Mouse (Mus musculus) ZHBTc4 (cell line): ENCODE results near the gene Raver2.
"Not testable (repeated sequence)": the region's sequence is repeated elsewhere in the genome, so short reads cannot be mapped to it uniquely, and the experiment has no call there.

Source experiments
- DNase-seq: peaks from one replicate; pipeline ENCODE4 v3.0.0-alpha.2; 2011; ENCODE audit warnings: low read depth, low spot score

Gene Raver2

GRCm38 (mm10) chr4:101068786-101069153 is at the start of gene Raver2:
Gene Raver2 (plus strand): TSS chr4:101068983.
- peak; percentile 82 for DNase-seq

DNA sequence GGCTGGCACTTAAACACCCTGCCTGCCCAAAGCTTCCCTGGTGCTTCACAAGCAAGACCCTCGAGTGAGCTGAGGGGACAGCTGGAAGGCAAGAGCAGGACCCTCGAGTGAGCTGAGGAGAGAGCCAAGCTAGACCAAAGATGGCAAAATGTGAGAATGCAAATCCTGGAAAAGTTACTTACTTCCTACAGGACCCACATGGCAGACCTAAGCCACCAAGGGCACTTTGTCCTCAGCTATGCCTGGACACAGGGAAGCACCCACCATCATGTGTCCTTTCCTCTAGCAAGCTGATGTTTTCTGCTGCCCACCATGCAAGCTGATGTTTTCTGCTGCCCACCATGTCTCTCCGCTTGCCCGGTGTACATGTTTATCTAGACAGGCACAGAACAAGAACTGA is 48.2 kb upstream of the Raver2 start, which contains the start of gene Gm10577:
Gene Gm10577 (minus strand): TSS at position 101 of the 400 bp plus-strand sequence.
- no peak for DNase-seq

GRCm38 (mm10) chr4:101026566-101026965 is 42.2 kb upstream of the Raver2 start:
- no peak for DNase-seq

GRCm38 (mm10) chr4:101026995-101027394 is 41.8 kb upstream of the Raver2 start:
- DNase-seq: no peak

- no peak for DNase-seq
Observed at GRCm38 (mm10) chr4:101027852-101028411, 40.9 kb upstream of the Raver2 start.

- no peak for DNase-seq
Observed at GRCm38 (mm10) chr4:101033047-101033446, 35.7 kb upstream of the Raver2 start.

DNA sequence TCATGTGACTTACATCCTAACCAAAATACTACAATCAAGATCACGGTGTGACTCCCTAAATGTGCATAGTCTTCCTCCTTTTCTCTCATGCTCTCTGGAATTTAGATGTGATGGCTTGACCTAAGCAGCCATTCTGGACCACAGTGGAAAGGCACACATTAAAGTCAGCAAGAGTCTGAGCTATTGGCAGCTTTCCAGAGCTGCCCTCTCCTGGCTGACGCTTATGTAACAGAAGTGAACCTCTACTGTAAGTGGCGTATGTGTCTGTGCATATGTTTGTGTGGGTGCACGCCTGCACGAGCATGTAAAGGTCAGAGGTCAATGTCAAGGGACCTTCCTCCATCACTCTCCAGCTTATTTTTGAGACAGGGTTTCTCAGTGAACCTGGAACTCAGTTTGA is 33.7 kb upstream of the Raver2 start:
- DNase-seq: no peak

DNA sequence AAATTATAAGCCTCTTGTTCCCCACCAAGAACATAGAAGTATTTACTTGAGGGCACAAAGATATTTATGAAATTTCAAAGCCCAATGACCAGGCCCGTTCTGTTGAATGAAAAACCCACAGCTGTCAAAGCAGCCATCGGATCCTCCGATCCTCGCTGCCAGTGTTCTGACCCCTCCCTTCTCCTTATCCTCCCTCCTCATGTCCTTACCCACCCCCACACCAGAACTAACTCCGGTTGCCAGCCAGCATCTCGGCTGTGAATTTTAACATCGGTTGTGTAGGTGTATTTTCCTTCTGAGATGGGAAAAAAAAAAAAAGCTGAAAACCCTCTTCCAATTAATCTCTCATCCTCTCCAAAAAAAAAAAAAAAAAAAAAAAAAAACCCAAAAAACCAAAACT is 31.6 kb upstream of the Raver2 start:
- no peak for DNase-seq

- DNase-seq: no peak
Observed at GRCm38 (mm10) chr4:101043691-101044090, 25.1 kb upstream of the Raver2 start.

DNA sequence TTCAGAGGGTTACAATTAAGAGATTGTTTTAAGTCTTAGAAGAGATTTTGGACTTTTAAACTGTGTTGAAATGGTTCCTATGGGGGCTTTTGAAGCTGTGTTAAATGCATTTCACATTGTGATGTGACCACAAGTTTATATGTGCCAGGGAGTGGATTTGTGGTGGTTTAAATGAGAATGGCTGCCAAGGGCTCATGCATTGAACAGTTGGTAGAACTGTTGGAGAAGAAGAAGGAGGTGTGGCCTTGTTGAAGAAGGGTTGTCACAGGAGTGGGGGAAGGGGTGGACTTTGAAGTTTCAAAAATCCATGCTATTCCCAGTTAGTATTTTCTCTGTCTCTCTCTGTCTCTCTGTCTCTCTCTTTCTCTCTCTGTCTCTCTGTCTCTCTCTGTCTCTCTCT is 24.6 kb upstream of the Raver2 start:
- DNase-seq: no peak

DNA sequence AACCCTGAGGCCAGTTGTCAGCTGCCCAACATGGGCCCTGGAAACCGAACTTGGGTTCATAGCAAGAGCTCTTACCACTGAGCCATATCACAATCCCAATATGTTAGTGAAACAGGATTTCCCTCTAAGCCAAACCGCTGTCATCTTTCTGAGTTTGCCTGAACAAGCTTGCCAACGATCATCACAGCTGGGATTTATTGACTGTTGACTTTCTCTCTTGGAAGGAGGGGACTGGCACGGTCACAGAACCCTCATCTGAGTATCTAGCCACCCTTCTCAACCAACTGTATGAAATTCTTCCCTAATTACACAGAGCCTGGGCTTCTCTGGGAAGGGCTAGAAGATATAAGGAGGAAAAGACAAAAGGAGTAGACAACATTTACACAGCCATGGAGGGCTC is 22.2 kb upstream of the Raver2 start:
- DNase-seq: no peak

DNA sequence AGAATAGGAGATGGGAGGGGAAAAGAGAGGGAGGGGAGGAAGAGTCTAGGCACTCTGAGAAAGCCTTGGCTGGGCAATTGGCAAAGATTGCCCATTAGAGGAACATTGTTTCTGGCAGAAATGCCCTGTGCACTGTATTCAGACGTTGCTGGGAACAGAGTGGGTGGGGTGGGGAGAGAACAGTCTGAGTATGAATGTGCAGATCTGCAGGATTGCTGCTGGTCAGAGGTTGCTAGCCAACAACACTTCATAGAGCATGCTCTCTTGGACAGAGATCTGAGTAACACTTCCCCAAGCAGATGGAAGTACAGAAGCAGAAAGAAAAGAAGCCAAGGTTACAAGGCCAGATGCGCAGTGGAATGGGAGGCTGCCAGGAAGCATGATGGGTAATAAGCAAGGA is 6.6 kb upstream of the Raver2 start:
- DNase-seq: peak; percentile 19

GRCm38 (mm10) chr4:101066401-101066800 is 2.4 kb upstream of the Raver2 start:
- no peak for DNase-seq

- peak; percentile 57 for DNase-seq
Observed at GRCm38 (mm10) chr4:101069154-101069971, 580 bp downstream of the Raver2 start.

- no peak for DNase-seq
Observed at GRCm38 (mm10) chr4:101071570-101071969, 2.8 kb downstream of the Raver2 start.

- DNase-seq: no peak
Observed at GRCm38 (mm10) chr4:101076425-101076824, 7.6 kb downstream of the Raver2 start.

- DNase-seq: no peak
Observed at GRCm38 (mm10) chr4:101080016-101080415, 11.2 kb downstream of the Raver2 start.

DNA sequence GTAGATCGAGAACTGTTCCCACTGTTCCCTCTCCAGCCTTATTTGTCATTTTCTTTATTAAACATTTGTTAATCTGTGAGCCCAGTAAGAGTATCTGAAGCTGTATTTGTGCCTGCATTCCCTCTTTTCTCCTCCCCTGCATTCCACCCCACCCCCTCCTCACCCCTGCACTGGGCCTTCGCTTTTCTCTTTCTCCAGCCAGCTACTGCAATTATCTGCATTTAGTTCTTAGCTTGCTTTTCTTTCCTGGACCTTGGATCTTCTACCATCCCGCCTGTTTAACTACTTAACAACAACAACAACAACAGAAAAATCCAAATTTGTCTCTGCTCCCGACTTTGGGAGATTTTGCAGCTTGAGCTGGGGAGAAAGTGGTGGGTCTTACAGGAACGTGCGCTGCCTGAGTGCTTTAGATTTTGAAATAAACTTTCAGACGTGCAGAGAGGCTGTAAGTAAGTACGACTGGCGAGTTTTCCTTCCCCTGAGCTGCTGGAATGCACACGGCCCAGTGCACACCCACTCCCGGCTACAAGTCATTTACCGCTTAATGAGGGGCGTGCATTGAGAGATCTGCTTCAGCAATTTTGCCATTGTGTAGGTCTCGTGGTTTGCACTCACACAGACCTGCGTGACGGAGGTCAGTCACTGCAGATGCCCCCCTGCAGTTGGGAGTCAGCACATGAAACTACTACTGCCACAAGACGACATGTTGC is 13.5 kb downstream of the Raver2 start:
- peak; percentile 22 for DNase-seq

- DNase-seq: no peak
Observed at GRCm38 (mm10) chr4:101084863-101085262, 16.1 kb downstream of the Raver2 start.

DNA sequence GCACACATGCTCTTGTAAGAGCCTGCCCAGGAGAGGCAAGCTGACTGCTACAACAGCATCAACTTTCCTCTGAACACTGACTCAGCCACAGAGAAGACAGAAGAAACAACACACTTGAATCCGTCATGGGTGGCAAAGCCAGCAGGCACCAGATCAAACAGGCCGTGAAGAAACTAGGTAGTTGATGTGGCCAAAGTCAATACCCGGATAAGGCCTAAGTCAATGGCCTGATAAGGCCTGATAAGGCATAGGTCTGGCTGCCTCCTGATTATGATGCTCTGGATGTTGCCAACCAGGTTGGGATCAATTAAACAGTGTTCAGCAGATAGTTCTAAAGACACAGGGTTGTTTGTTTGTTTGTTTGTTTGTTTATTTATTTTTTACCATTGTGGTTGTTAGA is 17.3 kb downstream of the Raver2 start:
- DNase-seq: no peak

DNA sequence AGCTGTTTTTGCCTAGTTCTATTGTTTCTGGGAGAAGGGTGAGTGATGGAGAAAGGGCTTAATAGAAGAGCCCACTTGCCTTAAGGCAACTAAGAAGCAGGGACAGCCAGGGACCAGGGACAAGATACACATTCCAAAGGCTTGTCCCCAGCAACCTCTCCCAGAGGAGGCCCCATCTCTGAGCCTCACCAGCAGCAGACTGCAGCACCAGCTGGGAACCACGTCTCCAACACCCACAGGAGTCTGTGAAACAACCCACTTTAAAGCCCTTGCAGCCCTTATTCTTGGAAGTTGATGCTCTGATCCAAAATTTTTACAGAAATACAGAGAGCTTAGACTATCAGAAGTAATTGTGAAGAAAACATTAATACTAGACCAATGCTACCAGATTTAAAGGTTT is 18.9 kb downstream of the Raver2 start:
- DNase-seq: no peak

GRCm38 (mm10) chr4:101090630-101091029 is 21.8 kb downstream of the Raver2 start:
- not testable (repeated sequence) for DNase-seq

DNA sequence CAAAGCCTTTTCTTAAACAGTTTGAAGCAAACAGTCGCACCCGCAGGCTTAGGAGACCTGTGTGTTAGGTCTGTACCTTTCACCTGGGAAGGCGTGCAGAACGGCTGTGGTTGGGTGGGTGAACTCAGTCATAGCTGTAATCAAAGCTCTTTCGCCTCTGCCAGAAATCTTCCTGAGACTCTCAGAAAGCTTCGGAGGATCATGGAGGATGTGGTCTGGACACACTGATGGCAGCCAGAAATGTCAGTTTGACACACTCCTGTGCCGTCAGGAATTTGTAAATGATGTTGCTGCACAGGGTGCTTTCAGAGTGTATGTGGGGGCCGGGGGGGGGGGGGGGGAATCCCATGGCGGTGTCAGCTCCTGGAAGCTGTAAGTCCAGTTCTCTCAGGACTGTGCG is 24.5 kb downstream of the Raver2 start:
- DNase-seq: no peak
